Mouse (Mus musculus): ENCODE results near the gene Clybl. TPM values are rescaled to one million over a fixed set of nuclear protein-coding genes. Genes with fewer than 3 reads are reported as not detected.

Gene Clybl
- polyA plus RNA-seq, 1 experiment = 66.7 TPM

DNA sequence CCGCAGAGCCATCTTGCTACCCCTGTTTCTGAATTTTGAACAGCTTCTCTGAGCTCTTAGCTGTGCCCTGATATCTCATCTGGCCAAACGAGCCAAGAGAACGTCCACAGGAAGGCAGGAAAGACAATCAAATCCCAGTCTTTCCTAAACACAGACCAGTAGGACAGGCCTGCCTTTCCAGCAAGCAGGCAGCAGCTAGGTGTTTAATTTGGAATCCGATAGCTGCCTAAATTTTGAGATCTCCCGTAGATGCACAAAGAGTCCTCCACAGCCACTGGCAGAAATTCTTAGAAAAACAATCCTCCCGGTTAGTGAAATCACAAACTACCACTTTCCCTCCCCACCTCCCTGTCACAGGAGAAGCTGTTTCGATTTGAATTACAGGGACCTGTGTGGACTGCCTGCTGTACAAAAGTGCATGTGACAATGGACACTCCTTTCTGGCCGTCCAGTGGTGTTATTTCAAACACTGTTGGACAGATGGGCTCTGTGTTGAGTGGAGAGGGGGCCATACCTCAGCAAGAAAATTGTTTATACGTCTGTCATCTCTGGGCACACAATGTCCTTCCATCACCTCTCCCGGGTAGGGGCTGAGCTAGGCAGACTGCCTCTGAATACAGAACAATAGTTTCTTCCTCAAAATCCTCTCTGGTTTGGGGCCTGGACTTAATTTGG is 245.2 kb downstream of the Clybl start:
- 52% methylated on average over 10 of the region's 10 CpGs for WGBS
- H3K4me1 ChIP-seq (ENCODE audit: control insufficient read depth, insufficient read depth, low read length) = no peaks in the 10 kb centered on the region
- no peaks in the 10 kb centered on the region; the same call in 1 of the 2 replicates for H3K27me3 ChIP-seq (replicated peaks; ENCODE audit: control insufficient read depth, insufficient read depth, low read length)
- H3K27ac ChIP-seq (ENCODE audit: insufficient read depth, low read depth, low read length) = no peak overlapping the region
- H3K4me3 ChIP-seq (ENCODE audit: insufficient read depth, low read depth, low read length) = no peak overlapping the region
- TF ChIP-seq POLR2A (IDR thresholded peaks at IDR 0.05; ENCODE audit: low read depth, low read length) (no peak), CTCF (conservative IDR thresholded peaks at IDR 0.05; ENCODE audit: insufficient read depth, insufficient read length, low read depth, low read length) (no peak)
- H3K36me3 ChIP-seq (ENCODE audit: control insufficient read depth, insufficient read depth, low read length) = no peaks in the 10 kb centered on the region
- DNase-seq = no peak

GRCm38 (mm10) chr14:122427204-122427560 is 245.7 kb downstream of the Clybl start:
- H3K4me1 ChIP-seq (ENCODE audit: control insufficient read depth, insufficient read depth, low read length) = no peaks in the 10 kb centered on the region
- H3K36me3 ChIP-seq (ENCODE audit: control insufficient read depth, insufficient read depth, low read length) = no peaks in the 10 kb centered on the region
- no peak for DNase-seq
- H3K27ac ChIP-seq (ENCODE audit: insufficient read depth, low read depth, low read length) = no peak overlapping the region
- H3K27me3 ChIP-seq (replicated peaks; ENCODE audit: control insufficient read depth, insufficient read depth, low read length) = no peaks in the 10 kb centered on the region; the same call in 1 of the 2 replicates
- TF ChIP-seq POLR2A (IDR thresholded peaks at IDR 0.05; ENCODE audit: low read depth, low read length) = no peak
- no peak for TF ChIP-seq CTCF (conservative IDR thresholded peaks at IDR 0.05; ENCODE audit: insufficient read depth, insufficient read length, low read depth, low read length)
- H3K4me3 ChIP-seq (ENCODE audit: insufficient read depth, low read depth, low read length) = no peak overlapping the region
- WGBS = 46% methylated on average over 8 of the region's 8 CpGs

DNA sequence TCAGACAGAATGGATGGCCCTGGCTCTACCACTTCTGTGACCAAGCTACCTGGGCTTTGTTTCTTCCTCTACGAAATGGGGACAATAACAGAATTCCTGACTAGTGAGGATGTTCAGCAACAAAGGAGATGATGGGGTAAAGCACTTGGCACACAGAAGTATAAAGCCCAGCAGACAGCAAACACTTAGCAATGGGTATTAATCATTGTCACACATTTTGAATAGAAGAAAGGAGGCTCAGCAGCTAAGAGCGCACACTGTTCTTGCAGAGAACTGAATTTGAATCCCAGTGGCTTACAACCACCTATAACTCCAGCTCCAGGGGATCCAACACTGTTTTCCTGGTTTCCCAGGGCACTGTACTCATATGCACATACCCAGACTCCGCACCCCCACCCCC is 246.2 kb downstream of the Clybl start:
- H3K27ac ChIP-seq (ENCODE audit: insufficient read depth, low read depth, low read length) = no peak overlapping the region
- WGBS = 92% methylated on average over 3 of the region's 3 CpGs
- no peaks in the 10 kb centered on the region; the same call in 1 of the 2 replicates for H3K27me3 ChIP-seq (replicated peaks; ENCODE audit: control insufficient read depth, insufficient read depth, low read length)
- no peaks in the 10 kb centered on the region for H3K4me1 ChIP-seq (ENCODE audit: control insufficient read depth, insufficient read depth, low read length)
- no peaks in the 10 kb centered on the region for H3K36me3 ChIP-seq (ENCODE audit: control insufficient read depth, insufficient read depth, low read length)
- no peak for TF ChIP-seq CTCF (conservative IDR thresholded peaks at IDR 0.05; ENCODE audit: insufficient read depth, insufficient read length, low read depth, low read length)
- no peak for TF ChIP-seq POLR2A (IDR thresholded peaks at IDR 0.05; ENCODE audit: low read depth, low read length)
- H3K4me3 ChIP-seq (ENCODE audit: insufficient read depth, low read depth, low read length) = no peak overlapping the region
- DNase-seq = no peak

DNA sequence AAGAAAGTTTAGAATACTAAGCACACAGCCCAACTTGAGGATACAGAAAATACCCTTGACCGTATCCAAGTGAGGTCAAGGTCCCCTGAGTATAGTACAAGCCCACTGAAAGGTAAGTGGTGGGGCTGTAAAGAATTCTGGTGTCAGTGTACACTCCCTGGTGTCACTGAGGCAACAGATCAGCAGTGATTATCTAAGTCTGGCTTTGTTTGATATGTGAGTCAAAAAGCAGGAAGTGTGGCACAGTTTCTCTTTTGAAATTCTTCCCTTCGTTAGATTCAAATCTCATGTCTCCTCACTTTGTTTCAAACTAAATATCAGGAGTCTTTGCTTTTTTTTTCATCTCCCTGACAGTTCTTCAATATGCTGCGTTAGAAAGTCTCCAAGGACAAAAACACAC is 251.1 kb downstream of the Clybl start:
- Histone ChIP-seq H3K36me3 (ENCODE audit: control insufficient read depth, insufficient read depth, low read length) (no peaks in the 10 kb centered on the region), H3K27ac (ENCODE audit: insufficient read depth, low read depth, low read length) (no peak overlapping the region), H3K27me3 (replicated peaks; ENCODE audit: control insufficient read depth, insufficient read depth, low read length) (no peaks in the 10 kb centered on the region; the same call in 1 of the 2 replicates), H3K4me3 (ENCODE audit: insufficient read depth, low read depth, low read length) (no peak overlapping the region), H3K4me1 (ENCODE audit: control insufficient read depth, insufficient read depth, low read length) (no peaks in the 10 kb centered on the region)
- no peak for DNase-seq
- TF ChIP-seq POLR2A (IDR thresholded peaks at IDR 0.05; ENCODE audit: low read depth, low read length) (no peak), CTCF (conservative IDR thresholded peaks at IDR 0.05; ENCODE audit: insufficient read depth, insufficient read length, low read depth, low read length) (no peak)
- 74% methylated on average over 3 of the region's 3 CpGs for WGBS

- no peak for TF ChIP-seq CTCF (conservative IDR thresholded peaks at IDR 0.05; ENCODE audit: insufficient read depth, insufficient read length, low read depth, low read length)
- TF ChIP-seq POLR2A (IDR thresholded peaks at IDR 0.05; ENCODE audit: low read depth, low read length) = no peak
- Histone ChIP-seq H3K36me3 (ENCODE audit: control insufficient read depth, insufficient read depth, low read length) (no peaks in the 10 kb centered on the region), H3K4me1 (ENCODE audit: control insufficient read depth, insufficient read depth, low read length) (no peaks in the 10 kb centered on the region), H3K4me3 (ENCODE audit: insufficient read depth, low read depth, low read length) (no peak overlapping the region), H3K27me3 (replicated peaks; ENCODE audit: control insufficient read depth, insufficient read depth, low read length) (no peaks in the 10 kb centered on the region; the same call in 1 of the 2 replicates), H3K27ac (ENCODE audit: insufficient read depth, low read depth, low read length) (no peak overlapping the region)
- DNase-seq = no peak
- WGBS = 84% methylated on average over 10 of the region's 10 CpGs
Observed at GRCm38 (mm10) chr14:122434039-122434438, 252.5 kb downstream of the Clybl start.

GRCm38 (mm10) chr14:122436850-122437249 is 255.3 kb downstream of the Clybl start:
- WGBS = 66% methylated on average over 10 of the region's 10 CpGs
- no peaks in the 10 kb centered on the region for H3K4me1 ChIP-seq (ENCODE audit: control insufficient read depth, insufficient read depth, low read length)
- no peak overlapping the region for H3K4me3 ChIP-seq (ENCODE audit: insufficient read depth, low read depth, low read length)
- TF ChIP-seq CTCF (conservative IDR thresholded peaks at IDR 0.05; ENCODE audit: insufficient read depth, insufficient read length, low read depth, low read length) = no peak
- no peak for TF ChIP-seq POLR2A (IDR thresholded peaks at IDR 0.05; ENCODE audit: low read depth, low read length)
- H3K36me3 ChIP-seq (ENCODE audit: control insufficient read depth, insufficient read depth, low read length) = no peaks in the 10 kb centered on the region
- no peak overlapping the region for H3K27ac ChIP-seq (ENCODE audit: insufficient read depth, low read depth, low read length)
- no peaks in the 10 kb centered on the region; the same call in 1 of the 2 replicates for H3K27me3 ChIP-seq (replicated peaks; ENCODE audit: control insufficient read depth, insufficient read depth, low read length)
- DNase-seq = no peak

- no peak for TF ChIP-seq CTCF (conservative IDR thresholded peaks at IDR 0.05; ENCODE audit: insufficient read depth, insufficient read length, low read depth, low read length)
- TF ChIP-seq POLR2A (IDR thresholded peaks at IDR 0.05; ENCODE audit: low read depth, low read length) = no peak
- Histone ChIP-seq H3K27ac (ENCODE audit: insufficient read depth, low read depth, low read length) (no peak overlapping the region), H3K4me1 (ENCODE audit: control insufficient read depth, insufficient read depth, low read length) (no peaks in the 10 kb centered on the region), H3K27me3 (replicated peaks; ENCODE audit: control insufficient read depth, insufficient read depth, low read length) (peaks cover 6% of the 10 kb centered on the region), H3K4me3 (ENCODE audit: insufficient read depth, low read depth, low read length) (no peak overlapping the region), H3K36me3 (ENCODE audit: control insufficient read depth, insufficient read depth, low read length) (no peaks in the 10 kb centered on the region)
- DNase-seq = no peak
- 14% methylated on average over 29 of the region's 29 CpGs for WGBS
Observed at GRCm38 (mm10) chr14:122449601-122450495, 268.3 kb downstream of the Clybl start.
